Mouse (Mus musculus) frontal cortex, postnatal 10 days (tissue): ENCODE measurements around the gene Ackr4.

Experiments
- DNase-seq, 2 experiments: peaks; one replicate each; pipeline ENCODE4 v3.0.0; 2022; ENCODE audit warnings: low spot score in 2 of 2, mixed read lengths in 1 of 2

Gene Ackr4

DNA sequence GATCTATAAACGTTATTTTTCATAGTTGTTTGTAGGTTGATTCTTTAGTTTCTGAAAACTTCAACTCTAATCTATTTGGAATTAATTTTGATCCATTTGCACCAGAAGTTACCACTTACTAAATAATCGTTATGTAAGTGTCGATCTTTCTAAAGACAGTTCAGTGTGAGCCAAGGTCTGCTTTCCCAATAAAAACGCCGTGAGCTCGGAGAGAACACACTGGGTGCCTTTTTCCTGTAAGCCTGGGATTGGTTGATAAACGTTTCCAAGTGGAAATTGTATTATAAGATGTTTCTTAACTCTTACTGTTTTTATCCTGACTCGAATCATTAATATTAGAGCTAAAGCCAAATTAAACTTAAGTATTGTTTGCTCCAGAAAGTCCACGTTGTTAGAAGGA is 19.8 kb downstream of the Ackr4 start:
- DNase-seq, result no peak

DNA sequence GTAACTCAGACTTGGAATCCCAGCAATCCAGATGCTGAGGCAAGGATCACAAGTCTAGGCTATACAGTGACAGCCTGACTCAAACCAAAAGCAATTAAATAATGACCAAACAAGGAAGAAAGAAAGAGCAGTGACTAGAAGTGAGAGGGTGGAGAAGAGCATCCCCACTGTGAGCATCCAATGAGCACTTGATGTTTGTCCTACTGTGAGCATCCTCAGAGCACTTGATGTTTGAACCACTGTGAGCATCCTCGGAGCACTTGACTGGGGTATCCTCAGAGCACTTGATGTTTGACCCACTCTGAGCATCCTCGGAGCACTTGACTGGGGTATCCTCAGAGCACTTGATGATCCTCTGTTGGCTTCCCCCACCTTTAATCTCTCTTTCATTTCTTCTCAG is 21.7 kb downstream of the Ackr4 start:
- no peak for DNase-seq

DNA sequence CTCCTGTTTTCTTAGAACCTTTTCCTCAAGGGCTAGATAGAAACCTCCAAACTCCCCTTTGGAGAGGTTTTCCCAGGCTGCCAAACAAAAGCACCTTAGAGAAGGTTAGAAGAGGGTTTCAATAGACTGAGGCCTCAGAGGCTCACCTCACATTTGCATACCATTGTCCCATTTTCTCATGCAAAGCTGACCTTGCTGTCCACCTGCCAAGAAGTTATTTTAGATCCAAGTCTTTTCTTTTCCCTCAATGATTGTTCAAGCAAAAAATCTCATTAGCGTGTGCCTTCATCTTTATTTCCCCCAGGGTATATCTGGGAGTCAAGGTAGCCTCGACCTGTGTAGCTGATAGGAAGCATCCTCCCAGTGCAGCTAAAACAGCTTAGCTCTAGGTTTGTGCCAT is 23.8 kb downstream of the Ackr4 start:
- no peak for DNase-seq

DNA sequence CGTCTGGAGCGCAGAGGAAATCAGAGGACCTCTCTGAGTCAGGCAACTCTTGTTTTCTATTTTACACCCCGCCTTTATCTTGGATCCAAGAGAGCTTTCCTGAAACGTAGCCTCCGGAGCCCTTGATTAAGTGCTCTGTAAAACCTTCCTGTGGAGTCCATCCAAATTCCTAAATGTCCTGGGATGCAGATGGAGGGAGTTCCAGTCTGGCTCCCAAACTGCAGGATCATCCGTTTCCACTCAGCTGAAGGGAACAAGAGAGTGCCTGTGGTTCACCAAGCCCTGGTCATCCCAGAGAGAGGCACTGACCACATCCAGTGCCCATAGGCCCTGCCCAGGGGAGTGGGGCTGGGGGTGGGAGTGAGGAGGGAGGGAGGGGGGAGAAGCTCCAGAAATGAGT is 24.4 kb downstream of the Ackr4 start:
- no peak for DNase-seq

DNA sequence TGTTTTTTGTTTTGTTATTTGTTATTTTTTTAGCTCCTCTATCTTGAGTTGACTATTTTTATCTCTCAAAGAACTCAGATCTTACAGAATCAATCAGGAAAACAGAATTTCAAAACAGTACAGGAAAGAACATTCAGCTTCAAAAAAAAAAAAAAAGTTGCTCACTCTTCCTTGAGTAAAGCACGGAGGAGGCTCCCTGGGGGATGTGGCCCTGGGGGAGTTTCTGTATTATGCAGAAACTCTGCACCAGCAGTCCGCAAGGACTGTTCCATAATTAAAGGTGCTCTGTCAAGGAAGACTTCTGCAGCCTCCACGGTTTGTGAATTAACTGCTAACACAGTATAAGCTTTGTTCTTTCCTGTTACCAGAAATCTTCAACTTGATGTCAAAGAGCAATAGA is 25.3 kb downstream of the Ackr4 start:
- no peak for DNase-seq

DNA sequence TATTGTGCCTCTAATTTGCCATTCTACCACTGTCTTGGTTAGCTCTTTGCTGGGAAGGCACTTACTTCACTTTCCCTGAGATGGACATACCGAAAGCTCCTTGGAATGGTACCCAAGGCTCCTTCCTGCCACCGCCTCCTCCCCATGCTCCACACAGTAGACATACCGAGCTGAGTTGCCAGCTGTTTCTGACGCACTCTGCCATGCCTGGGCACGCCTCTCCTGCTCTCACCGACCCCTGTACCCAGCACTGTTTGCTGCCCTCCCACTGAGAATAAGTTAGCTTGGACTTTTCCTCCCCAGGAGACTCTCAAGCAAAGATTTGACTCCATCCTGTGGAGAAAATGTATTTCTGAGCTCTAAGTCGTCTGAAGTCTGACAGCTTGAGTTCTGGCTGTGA is 25.9 kb downstream of the Ackr4 start:
- no peak for DNase-seq

DNA sequence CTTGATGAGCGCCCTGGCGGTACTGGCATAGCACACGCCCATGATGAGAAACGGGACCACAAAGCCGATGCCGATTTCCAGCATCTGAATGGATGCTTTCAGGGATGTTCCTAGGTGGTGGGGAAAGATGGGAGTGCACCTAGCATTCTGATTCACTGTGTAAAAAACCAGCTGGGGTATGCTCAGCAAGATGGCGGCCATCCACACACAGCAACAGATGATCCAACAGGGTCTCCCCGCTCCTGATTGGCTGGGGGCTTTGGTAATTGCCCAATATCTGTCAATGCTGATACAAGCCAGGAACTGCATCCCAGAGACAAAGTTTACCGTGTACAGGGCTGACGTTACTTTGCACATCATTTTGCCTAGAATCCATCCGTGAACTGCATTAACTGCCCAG is 27.7 kb downstream of the Ackr4 start:
- no peak for DNase-seq

DNA sequence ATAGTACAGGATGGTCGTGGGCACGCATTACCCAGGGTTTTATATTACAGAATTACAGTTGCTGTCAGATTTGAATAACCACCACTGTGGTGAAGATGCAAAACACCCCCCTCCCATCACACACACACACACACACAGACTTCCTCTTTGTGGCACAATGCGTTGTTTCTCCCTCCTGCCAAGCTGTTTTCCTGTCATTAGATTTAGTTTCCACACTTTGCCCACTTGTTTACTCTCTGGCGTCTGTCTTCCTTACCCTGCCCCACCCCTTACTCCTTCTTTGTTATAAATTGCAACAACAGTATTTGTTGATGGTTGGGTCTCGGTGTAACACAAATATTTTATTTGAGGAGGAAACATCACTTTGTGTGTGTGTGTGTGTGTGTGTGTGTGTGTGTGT is 28.5 kb downstream of the Ackr4 start:
- DNase-seq, result no peak

DNA sequence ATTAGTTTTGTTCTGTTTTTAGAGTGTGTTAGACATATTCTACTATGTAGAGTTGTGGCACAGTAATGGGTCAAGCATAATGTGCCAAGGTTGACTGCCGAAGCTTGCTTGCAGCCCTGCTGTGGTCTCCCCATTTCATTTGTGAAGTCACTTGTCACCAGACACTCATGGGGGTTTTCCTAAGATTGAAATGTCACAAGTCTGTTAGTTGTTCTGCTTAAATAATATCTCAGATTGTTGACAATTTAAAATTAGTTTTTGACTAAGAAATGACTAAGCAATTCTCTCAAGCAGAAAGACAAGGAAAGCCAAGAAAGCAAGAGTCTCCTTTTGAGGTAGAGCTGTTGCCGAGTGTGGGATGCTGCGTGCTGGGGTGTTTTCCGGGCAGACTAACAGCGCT is 33.8 kb downstream of the Ackr4 start:
- DNase-seq, result no peak

DNA sequence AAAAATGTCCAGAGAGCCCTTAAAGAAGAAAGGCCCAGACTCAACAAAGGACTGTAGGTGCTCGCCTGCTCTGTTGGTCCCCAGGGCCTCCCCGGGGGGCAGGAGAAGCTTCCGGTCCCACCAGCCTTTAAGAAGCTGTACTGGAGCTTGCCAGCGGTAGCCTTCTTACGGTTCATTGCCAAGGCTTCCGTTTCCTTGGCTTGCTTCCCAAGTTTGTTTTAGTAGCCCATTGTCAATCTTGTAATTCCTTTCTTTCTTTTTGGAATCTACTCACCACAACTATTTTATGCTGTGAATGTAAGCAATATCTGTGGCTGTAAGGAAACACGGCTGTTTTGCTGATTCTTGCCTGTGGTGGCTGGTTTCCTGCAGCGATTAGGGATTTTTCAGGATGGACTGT is 38.2 kb downstream of the Ackr4 start:
- no peak for DNase-seq

DNA sequence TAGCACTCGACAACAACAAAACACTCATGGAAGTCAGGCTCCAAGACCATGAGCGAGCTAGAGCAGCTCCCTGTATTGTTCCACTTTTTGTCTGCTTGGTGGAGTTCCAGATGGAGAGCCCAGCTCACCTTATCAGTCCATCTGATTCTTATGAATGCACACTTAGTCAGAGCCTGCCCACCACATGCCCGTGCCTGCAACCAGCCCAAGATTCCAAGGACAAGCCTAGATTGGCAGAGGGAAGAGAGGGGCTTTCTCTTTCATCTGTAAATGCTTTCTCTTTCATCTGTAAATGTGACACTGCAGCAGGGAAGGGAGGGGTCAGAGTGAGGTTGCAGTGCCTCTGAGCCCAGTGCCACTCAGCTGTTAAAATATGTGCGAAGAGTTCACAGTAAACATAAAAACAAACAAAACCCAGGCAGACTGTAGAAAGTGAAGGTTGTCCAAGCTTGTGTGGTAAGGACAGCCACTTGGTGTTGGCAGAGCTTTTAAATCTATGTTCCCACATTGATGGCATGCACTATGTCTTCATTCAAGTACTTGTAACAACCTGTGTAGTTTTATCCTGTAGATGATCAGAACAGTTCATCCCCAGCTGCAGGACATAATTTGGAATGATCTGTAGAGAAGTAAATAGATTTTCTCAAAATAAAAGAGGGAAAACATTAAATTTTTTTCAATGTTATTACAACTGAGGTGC is 40.9 kb downstream of the Ackr4 start:
- DNase-seq, result no peak

DNA sequence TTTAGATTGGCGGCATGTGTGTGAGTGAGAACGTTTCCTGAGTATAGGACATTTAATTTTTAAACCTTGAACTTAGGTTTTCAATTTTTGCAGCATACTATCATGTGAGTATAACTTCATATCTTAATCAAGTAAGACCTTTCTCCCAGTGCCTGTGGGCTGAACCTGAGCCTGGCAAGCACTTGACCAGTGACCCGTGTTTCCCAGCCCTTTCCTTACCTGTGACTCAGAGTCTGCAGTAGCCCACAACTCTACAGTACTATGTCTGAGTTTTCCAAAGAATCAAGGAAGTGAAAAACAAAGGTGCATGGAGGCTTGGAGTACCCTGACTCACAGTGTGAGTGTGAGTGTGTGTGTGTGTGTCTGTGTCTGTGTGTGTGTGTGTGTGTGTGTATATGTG is 46.7 kb downstream of the Ackr4 start:
- DNase-seq, result no peak

DNA sequence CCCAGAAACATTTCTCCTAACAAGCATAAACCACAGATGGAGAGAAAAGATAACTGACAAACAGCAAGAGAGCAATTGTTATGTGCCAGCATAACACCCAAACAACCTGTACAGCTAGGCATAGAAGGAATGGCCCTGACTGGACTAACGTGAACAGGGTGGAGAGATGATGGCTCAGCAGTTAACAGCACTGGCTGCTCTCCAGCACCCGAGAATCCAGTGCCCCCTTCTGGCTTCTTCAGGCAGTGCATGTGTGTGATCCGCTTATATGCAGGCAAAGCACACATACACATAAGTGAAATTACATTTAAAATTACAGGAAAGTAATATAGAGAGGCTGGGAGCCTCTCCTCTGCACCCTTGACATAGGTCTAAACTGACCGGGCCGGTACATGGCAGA is 47.4 kb downstream of the Ackr4 start:
- no peak for DNase-seq

DNA sequence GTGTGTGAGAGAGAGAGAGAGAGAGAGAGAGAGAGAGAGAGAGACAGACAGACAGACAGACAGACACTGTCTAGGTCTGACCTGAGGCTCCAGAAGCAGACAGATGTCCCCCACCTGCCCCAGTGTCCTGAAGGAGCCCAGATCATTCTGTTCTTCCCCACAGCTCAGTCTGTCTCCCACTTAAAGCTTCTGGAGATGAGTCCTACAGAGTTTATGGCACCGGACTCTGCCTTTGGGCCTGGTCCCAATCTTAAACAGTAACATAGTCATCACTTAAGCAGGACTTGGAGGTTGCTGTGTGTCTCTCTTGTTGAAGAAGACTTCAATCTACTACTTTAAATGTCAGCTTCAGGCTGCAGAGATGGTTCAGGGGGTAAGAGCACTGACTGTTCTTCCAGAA is 48.0 kb downstream of the Ackr4 start:
- DNase-seq, result no peak

DNA sequence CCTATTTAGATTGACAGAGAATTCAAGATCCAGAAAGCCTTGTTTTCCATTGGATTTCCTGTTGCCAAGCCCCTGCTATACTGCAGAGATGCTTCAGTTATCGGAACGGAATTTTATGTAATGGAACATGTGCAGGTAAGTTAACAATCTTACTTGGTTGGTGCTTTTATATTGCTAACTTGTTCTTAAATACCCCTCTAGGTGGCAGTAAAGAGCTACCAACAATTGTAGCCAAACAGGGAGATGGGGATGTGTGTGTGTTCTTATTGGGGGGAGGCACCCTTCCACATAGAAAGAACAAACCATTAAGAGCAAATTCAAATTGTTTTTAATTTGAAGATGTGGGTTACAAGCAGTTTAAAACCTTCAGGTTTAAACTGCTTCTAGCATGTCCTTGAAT is 50.9 kb downstream of the Ackr4 start:
- no peak for DNase-seq

DNA sequence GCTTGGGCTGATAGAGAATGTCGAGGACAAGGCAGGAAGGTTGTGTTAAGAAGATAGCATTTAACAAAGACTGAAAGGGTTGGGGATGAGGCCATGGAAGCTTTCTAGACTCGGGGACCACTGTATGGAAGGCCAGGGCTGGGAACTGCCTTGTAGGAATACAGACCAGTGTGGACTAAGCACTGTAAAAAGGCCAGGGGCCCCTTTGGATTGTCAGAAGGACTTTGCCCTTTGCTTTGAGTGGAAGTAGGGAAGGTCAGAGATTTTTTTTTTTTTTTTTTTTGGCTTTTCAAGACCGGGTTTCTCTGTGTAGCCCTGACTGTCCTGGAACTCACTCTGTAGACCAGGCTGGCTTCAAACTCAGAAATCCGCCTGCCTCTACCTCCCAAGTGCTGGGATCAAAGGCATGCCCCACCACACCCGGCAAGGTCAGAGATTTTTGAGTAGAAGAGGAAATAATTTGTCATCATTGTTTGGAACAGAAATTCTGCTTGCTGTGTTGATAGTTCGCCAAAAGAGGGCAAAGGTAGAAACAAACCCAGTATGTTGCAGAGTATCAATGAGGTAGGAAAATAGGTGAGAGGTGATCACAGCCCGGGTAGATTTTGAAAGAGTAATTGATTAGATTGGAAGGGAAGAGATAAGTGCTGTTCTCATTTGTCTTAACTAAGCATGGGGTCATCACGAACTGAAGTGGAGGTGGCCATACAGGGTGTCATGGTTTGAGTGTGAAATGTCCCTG is 55.7 kb downstream of the Ackr4 start:
- DNase-seq, result no peak

DNA sequence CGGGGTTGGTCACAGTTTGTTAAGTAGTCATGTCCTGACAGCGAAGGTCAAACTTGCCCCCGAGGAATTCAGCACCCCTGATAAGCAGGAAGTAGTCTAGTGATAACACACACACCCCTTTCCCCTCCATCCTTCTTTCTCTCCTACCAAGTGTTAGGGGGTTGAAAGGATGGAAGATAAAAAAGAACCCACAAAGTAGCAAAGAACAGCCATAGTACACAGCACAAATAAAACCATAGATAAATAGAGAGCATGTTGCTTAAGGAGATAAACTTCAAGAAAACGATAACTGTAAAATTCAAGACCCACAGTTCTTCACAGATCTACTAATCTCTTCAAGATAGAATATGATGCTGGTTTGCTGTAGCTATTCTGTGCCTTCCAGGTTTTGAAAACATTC is 56.5 kb downstream of the Ackr4 start:
- DNase-seq, result no peak

DNA sequence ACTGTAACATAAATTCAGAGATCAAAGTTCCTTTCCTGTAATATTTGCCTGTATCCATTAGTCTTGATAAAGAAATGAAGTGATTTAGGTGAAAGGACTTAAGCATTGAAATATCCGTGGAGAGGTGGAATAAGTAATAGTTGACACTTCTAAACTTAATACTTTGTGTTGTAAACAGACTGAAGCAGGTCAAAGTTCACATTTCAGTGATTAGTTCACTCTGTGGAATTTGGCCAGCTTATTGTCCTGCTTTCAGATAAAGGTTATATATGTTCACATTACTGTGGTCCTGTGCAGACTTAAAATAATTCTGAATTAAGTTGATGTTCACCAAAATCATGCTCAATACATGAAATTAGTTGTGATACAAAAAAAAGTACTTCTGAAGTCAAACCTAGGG is 62.2 kb downstream of the Ackr4 start:
- no peak for DNase-seq

DNA sequence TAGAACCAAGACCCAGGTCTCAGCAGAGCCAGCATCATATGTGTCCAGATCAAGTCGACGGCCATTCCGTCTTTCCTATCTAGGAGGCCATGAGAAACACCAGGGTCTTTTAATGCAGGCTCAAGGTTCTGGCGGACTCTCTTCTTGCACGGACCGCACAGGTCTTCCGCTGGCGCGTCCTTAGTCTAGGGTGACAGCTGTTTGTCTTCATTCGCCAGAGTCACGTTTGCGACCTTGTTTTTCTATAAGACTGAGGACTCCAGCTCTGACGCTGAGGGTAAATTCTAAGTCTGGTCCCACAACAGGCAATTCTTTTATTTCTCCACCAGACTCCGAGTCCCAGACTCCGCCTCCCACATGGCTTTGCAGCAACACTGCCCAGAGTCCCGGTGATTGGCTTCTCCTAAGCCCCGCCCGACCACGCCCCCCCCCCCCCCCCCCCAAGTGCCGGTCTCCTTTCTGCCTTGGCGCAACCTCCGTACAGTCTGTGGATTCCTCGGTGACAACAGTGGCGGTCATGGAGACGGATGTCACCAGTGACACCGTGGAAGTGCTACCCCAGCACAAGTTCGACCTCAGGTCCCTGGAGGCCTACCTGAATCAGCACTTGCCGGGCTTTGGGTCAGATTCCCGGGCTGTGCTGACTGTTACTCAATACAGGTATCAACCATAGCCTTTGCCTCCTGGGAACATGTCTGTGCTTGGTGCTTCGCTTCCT is 63.3 kb downstream of the Ackr4 start, which contains the start of gene Acad11:
Gene Acad11, plus strand, starts transcription at position 134 of the 718 bp plus-strand sequence.
- peak; percentile 79 to 84 for DNase-seq

DNA sequence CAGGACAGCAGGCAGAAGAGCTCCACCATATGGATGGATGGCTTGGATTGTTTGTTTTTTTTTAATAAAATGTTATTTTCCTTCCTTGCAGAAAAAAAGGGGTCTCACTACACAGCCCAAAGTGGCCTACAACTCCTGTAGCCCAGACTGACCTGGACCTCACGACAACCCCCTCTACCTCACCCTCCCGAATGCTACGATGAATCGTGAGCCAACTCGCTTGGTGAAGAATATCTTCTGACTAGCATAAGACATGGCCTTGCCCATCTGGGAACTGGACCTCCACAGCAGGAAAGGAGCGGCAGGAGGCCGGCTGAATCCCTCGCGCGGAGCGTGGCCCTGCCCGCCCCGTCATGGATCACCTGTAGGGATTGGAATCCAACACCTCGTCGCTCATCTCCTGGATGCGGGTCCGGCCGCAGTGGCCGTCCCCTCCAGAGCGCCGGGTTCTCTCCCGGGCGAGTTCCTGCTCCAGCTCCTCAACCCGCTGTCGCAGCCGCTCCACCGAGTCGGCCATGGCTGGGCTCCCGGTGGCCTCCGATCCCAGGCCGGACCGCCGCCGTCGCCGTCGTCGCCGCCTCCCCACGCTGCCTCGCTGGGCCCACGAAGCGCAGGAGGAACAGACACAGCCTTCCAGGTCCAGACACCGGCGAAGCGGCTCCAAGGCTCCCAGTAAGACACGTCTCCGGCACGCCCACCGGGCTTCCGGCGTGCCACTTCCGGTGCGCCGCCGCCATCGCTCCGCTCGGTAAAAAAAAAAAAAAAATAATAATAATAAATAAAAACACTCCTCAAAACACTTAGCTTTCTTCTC is 64.1 kb downstream of the Ackr4 start, which contains the start of gene Uba5:
Gene Uba5, minus strand, starts transcription at position 705 of the 814 bp plus-strand sequence.
- peak; percentile 37 to 72 for DNase-seq

DNA sequence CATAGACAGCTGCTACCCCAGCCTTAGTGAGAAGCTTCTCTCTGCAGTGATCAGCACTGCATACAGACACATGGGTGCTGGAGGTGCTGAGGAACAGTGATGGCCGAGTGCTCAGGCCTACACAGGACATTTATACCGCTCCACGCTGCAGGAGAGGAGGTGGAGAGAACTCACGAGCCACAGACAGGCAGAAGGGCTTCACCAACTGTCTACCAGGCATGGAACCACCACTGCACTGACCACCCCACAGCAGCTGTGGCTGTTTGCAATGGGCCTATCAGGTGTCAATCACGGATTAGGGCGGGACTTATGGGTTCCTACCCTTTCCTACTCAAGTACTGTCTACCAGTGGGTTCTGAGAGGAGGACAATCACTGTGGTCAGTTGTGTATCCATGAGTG is 75.7 kb downstream of the Ackr4 start:
- DNase-seq, result no peak

DNA sequence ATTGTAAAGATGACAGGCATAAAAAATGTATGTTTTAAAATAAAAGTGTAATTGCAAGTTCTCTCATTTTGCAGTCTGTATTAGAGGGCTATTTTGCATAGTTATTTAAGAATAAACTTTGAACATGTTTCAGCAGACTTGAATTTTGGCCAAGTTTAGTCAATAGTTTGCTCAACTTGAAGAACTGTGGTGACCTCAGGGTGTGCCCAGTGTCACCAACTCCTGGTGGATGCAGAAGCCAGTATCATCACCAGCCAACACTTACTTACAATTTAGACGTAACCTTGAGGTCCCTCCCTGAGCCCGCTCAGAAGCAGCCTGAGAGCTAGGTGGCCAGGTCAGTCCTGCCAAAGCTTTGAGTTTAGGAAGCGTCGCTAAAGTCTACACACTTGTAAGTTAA is 83.1 kb downstream of the Ackr4 start:
- DNase-seq, result no peak
